Mouse (Mus musculus) CH12.LX (cell line): ENCODE data around the gene Arl15. TPM values are rescaled to one million over a fixed set of nuclear protein-coding genes. Genes with fewer than 3 reads are reported as not detected.

Experiments
- DNase-seq: peaks from one replicate; pipeline ENCODE4 v3.0.0-alpha.2; 2013; ENCODE audit errors: extremely low read depth
- H3K27ac ChIP-seq: 2 replicates; pipeline ENCODE4 v1.5.1; 2012; ENCODE audit warnings: low read depth, mild to moderate bottlenecking, control low read depth, moderate library complexity; ENCODE audit not compliant: insufficient read depth
- H3K27me3 ChIP-seq: replicated peaks from 2 replicates; pipeline ENCODE3; 2012; ENCODE audit warnings: inconsistent platforms
- H3K36me3 ChIP-seq, 2 experiments: replicated peaks in 1 of 2; 2 replicates each; pipeline versions ENCODE3 to v1.6.1; 2012; ENCODE audit warnings: inconsistent platforms in 1 of 2, low read length in 1 of 2, mild to moderate bottlenecking in 1 of 2, mixed read lengths in 1 of 2, moderate library complexity in 1 of 2; ENCODE audit not compliant: control insufficient read depth in 1 of 2, insufficient read depth in 1 of 2
- H3K4me1 ChIP-seq, 2 experiments: 2 replicates each; pipeline ENCODE4 v1.6.1; 2012; ENCODE audit warnings: inconsistent platforms in 1 of 2, moderate library complexity in 1 of 2; ENCODE audit not compliant: insufficient read depth in 2 of 2, control insufficient read depth in 1 of 2
- H3K4me2 ChIP-seq: 2 replicates; pipeline ENCODE4 v1.6.1; 2012; ENCODE audit warnings: low read depth, mild to moderate bottlenecking, control low read depth; ENCODE audit not compliant: poor library complexity, insufficient read depth, severe bottlenecking
- H3K4me3 ChIP-seq, 3 experiments: fragments of 150-350 bp in 1 of 3; sonication (generic) in 1 of 3; replicated peaks in 1 of 3; 2 replicates each; pipeline versions ENCODE3 to v1.5.1; 2011 to 2012; ENCODE audit warnings: low read depth in 2 of 3, low read length in 2 of 3, mild to moderate bottlenecking in 2 of 3, moderate library complexity in 2 of 3, control low read depth in 1 of 3, improper control_type of control experiment in 1 of 3, inconsistent platforms in 1 of 3, mixed read lengths in 1 of 3; ENCODE audit not compliant: poor library complexity in 1 of 3
- H3K79me2 ChIP-seq: replicated peaks from 2 replicates; pipeline ENCODE4 v1.6.1; 2012; ENCODE audit warnings: mild to moderate bottlenecking, moderate library complexity; ENCODE audit not compliant: control insufficient read depth, poor library complexity, insufficient read depth, severe bottlenecking; ENCODE audit errors: extremely low read depth
- H3K9ac ChIP-seq: 2 replicates; pipeline ENCODE4 v1.6.1; 2012; ENCODE audit warnings: low read depth, mild to moderate bottlenecking, control low read depth, moderate library complexity; ENCODE audit not compliant: insufficient read depth
- H3K9me3 ChIP-seq: replicated peaks from 2 replicates; pipeline ENCODE3; 2012; ENCODE audit warnings: low read length, inconsistent platforms, mixed read lengths
- CHD1 ChIP-seq: IDR thresholded peaks from 2 replicates; pipeline ENCODE4 v1.6.1; 2012; ENCODE audit warnings: low read depth, low read length, improper control_type of control experiment, inconsistent platforms
- CTCF ChIP-seq, 2 experiments: IDR thresholded peaks in 1 of 2; conservative IDR thresholded peaks in 1 of 2; 2 replicates each; pipeline ENCODE4 v1.5.1; 2011 to 2012; ENCODE audit warnings: low read depth in 2 of 2, low read length in 2 of 2, improper control_type of control experiment in 1 of 2, inconsistent platforms in 1 of 2, mild to moderate bottlenecking in 1 of 2, moderate library complexity in 1 of 2
- E2F4 ChIP-seq: IDR thresholded peaks from 2 replicates; pipeline ENCODE4 v1.6.1; 2011; ENCODE audit warnings: low read depth, low read length, improper control_type of control experiment; ENCODE audit not compliant: insufficient replicate concordance
- EP300 ChIP-seq: IDR thresholded peaks from 2 replicates; pipeline ENCODE4 v1.6.1; 2011; ENCODE audit warnings: low read length, improper control_type of control experiment
- HCFC1 ChIP-seq: IDR thresholded peaks from 2 replicates; pipeline ENCODE4 v1.6.1; 2012; ENCODE audit warnings: low read depth, mild to moderate bottlenecking, inconsistent platforms, low read length, improper control_type of control experiment
- IRF4 ChIP-seq: IDR thresholded peaks from 2 replicates; pipeline ENCODE4 v1.6.1; 2014; ENCODE audit warnings: low read depth, mild to moderate bottlenecking, inconsistent platforms, low read length, improper control_type of control experiment
- JUN ChIP-seq: IDR thresholded peaks from 2 replicates; pipeline ENCODE4 v1.6.1; 2011; ENCODE audit warnings: low read depth, mild to moderate bottlenecking, low read length, improper control_type of control experiment, moderate library complexity; ENCODE audit not compliant: insufficient read depth
- MAFK ChIP-seq: IDR thresholded peaks from 2 replicates; pipeline ENCODE4 v1.6.1; 2011; ENCODE audit warnings: low read length, improper control_type of control experiment; ENCODE audit not compliant: insufficient replicate concordance
- MAX ChIP-seq: IDR thresholded peaks from 2 replicates; pipeline ENCODE4 v1.6.1; 2011; ENCODE audit warnings: low read length, improper control_type of control experiment
- MAZ ChIP-seq: IDR thresholded peaks from 2 replicates; pipeline ENCODE4 v1.6.1; 2012; ENCODE audit warnings: low read depth, mild to moderate bottlenecking, inconsistent platforms, low read length, improper control_type of control experiment, moderate library complexity
- MEF2A ChIP-seq: IDR thresholded peaks from 2 replicates; pipeline ENCODE4 v1.6.1; 2014; ENCODE audit warnings: low read depth, mild to moderate bottlenecking, inconsistent platforms, low read length, improper control_type of control experiment, borderline replicate concordance
- MYC ChIP-seq: IDR thresholded peaks from 2 replicates; pipeline ENCODE4 v1.6.1; 2011; ENCODE audit warnings: low read depth, mild to moderate bottlenecking, improper control_type of control experiment, low read length
- NELFE ChIP-seq: IDR thresholded peaks from 2 replicates; pipeline ENCODE4 v1.6.1; 2011; ENCODE audit warnings: low read depth, low read length, improper control_type of control experiment
- NRF1 ChIP-seq: IDR thresholded peaks from 2 replicates; pipeline ENCODE4 v1.6.1; 2014; ENCODE audit warnings: low read depth, mild to moderate bottlenecking, inconsistent platforms, low read length, improper control_type of control experiment, moderate library complexity
- PAX5 ChIP-seq: IDR thresholded peaks from 2 replicates; pipeline ENCODE4 v1.6.1; 2012; ENCODE audit warnings: low read length, inconsistent platforms, mixed read lengths
- POLR2A ChIP-seq: IDR thresholded peaks from 2 replicates; pipeline ENCODE4 v1.6.1; 2011; ENCODE audit warnings: low read depth, mild to moderate bottlenecking, improper control_type of control experiment, low read length
- RCOR1 ChIP-seq: conservative IDR thresholded peaks from 2 replicates; pipeline ENCODE4 v1.6.1; 2012; ENCODE audit warnings: low read depth, mild to moderate bottlenecking, inconsistent platforms, low read length, improper control_type of control experiment
- SMC3 ChIP-seq: IDR thresholded peaks from 2 replicates; pipeline ENCODE4 v1.6.1; 2011; ENCODE audit warnings: low read depth, low read length, improper control_type of control experiment
- TBP ChIP-seq: conservative IDR thresholded peaks from 2 replicates; pipeline ENCODE4 v1.6.1; 2011; ENCODE audit warnings: low read depth, low read length, improper control_type of control experiment
- USF1 ChIP-seq: IDR thresholded peaks from 2 replicates; pipeline ENCODE4 v1.6.1; 2014; ENCODE audit warnings: low read depth, mild to moderate bottlenecking, inconsistent platforms, low read length, improper control_type of control experiment
- ZC3H11A ChIP-seq: IDR thresholded peaks from 2 replicates; pipeline ENCODE4 v1.6.1; 2012; ENCODE audit warnings: low read depth, mild to moderate bottlenecking, inconsistent platforms, low read length, improper control_type of control experiment
- dilution Hi-C: fragments of 300-500 bp; cut with MboI; formaldehyde crosslinking; loops from 2 replicates; pipeline ENCODE4 v1.14.3; 2020; ENCODE audit warnings: low sequenced_read_pairs; ENCODE audit not compliant: extremely low pct_unique_long_range_greater_than_20kb, extremely low pct_ligation_motif_present
- in situ Hi-C: fragments of 300-500 bp; cut with MboI; formaldehyde crosslinking; loops from 3 replicates; pipeline ENCODE4 v1.14.3; 2019; ENCODE audit warnings: low sequenced_read_pairs, low pct_ligation_motif_present, low pct_unique_long_range_greater_than_20kb, mixed read lengths
- polyA plus RNA-seq: library from polyadenylated mRNA; unstranded; fragments of >175 nt; gene quantifications from 2 replicates; pipeline ENCODE4 v1.2.1, GENCODE M21; 2012; ENCODE audit warnings: low read depth; ENCODE audit not compliant: insufficient read length
- total RNA-seq, 2 experiments: library from RNA; depleted of rRNA; stranded (reverse); fragments of 300-350 nt in 1 of 2; fragments of >200 nt in 1 of 2; gene quantifications; 2 replicates each; pipeline ENCODE4 v1.2.3; 2012 to 2014

The Arl15 gene
- total and polyA plus RNA-seq, 3 experiments = 2.2 to 5.2 (median 4.8) TPM

DNA sequence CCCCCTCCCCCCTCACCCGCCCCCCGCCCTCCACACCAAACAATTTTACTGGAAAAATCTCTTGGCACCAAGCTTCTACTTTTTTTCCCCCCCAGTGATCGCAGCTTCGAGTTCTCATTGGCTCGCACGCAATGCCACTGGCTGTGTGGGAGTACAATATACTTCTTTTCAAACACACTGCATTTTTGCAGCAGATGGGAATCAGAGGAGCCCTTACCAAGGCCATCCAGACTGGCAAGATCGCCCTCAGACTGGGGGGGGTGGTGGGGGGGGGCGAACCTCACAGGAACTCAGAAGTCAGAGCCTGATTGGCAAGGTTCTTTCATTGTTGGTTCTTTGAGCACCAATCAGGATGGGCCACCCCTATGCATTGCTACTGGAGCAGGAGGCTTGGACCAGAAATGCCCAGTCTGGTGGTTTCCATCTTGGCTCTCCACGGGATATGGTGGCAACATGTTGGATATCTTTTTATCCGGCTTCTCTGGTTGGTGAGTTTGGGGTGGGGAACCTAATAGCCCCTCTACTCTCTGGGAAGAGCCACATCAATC is 404.0 kb downstream of the Arl15 start:
- no peak overlapping the region for H3K4me2 ChIP-seq
- H3K79me2 ChIP-seq = no peaks in the 10 kb centered on the region
- dilution Hi-C loops (no loop called here), in situ Hi-C loops (no loop called here)
- H3K4me1 ChIP-seq = no peaks in the 10 kb centered on the region; a peak in 1 of 4 replicates
- TF ChIP-seq TBP (no peak), EP300 (no peak)
- no peaks in the 10 kb centered on the region for H3K27me3 ChIP-seq
- no peak overlapping the region for H3K27ac ChIP-seq
- H3K9ac ChIP-seq = no peak overlapping the region
- no peaks in the 10 kb centered on the region for H3K36me3 ChIP-seq
- no peak for DNase-seq
- no peaks in the 10 kb centered on the region for H3K9me3 ChIP-seq
- no peak overlapping the region for H3K4me3 ChIP-seq

- dilution Hi-C loops (no loop called here), in situ Hi-C loops (no loop called here)
- Histone ChIP-seq H3K79me2 (no peaks in the 10 kb centered on the region), H3K27ac (no peak overlapping the region), H3K4me2 (no peak overlapping the region), H3K27me3 (no peaks in the 10 kb centered on the region), H3K9ac (no peak overlapping the region), H3K4me3 (no peak overlapping the region), H3K9me3 (no peaks in the 10 kb centered on the region), H3K36me3 (no peaks in the 10 kb centered on the region), H3K4me1 (no peaks in the 10 kb centered on the region; a peak in 1 of 4 replicates)
- no peak for DNase-seq
- no peak for TF ChIP-seq USF1
- no peak for TF ChIP-seq E2F4
- TF ChIP-seq SMC3 = no peak
- TF ChIP-seq MAZ = no peak
- no peak for TF ChIP-seq ZC3H11A
- no peak for TF ChIP-seq RCOR1
- no peak for TF ChIP-seq MAFK
- no peak for TF ChIP-seq TBP
- no peak for TF ChIP-seq JUN
- TF ChIP-seq PAX5 = no peak
- TF ChIP-seq IRF4 = no peak
- TF ChIP-seq HCFC1 = no peak
- no peak for TF ChIP-seq CHD1
- TF ChIP-seq MAX = no peak
- TF ChIP-seq MYC = no peak
- no peak for TF ChIP-seq NELFE
- no peak for TF ChIP-seq POLR2A
- TF ChIP-seq NRF1 = no peak
- TF ChIP-seq CTCF (conservative IDR thresholded peaks at IDR 0.05 in 1 of 2, IDR thresholded peaks at IDR 0.05 in 1 of 2; ENCODE audit: low read depth in 2 of 2, low read length in 2 of 2) = no peak
- TF ChIP-seq MEF2A = no peak
Measured at GRCm38 (mm10) chr13:114199746-114200145, 405.4 kb downstream of the Arl15 start.
